Mouse (Mus musculus): Measurements from ENCODE around the gene Maco1. TPM values are rescaled to one million over a fixed set of nuclear protein-coding genes. Genes with fewer than 3 reads are reported as not detected.
A peak's percentile ranks its signal among the peaks of the same experiment; 100 is the strongest.

Gene Maco1
- 47.2 and 49.3 TPM in 2 replicates for polyA plus RNA-seq (2014; fragmentation: Nextera tagmentation; extraction: Ambion mirVana)

GRCm38 (mm10) chr4:134853259-134853636 lies at the start of gene Maco1:
TSS of gene Maco1 (minus strand) at chr4:134853345.
- ATAC-seq (ENCODE audit: insufficient read depth, low FRiP score, low TSS enrichment) (peak; percentile 97), DNase-seq (ENCODE audit: low spot score) (peak; percentile 98)
- peak within 1 kb of the TSS; percentile 94 for H3K27ac ChIP-seq (ENCODE audit: low read depth, low read length)
- no peaks in the 10 kb centered on the region for H3K36me3 ChIP-seq (ENCODE audit: control insufficient read depth, insufficient read depth, low read length)
- H3K9ac ChIP-seq (ENCODE audit: low read length), result peak within 1 kb of the TSS; percentile 98
- 0 out of 2 replicates have a peak, but pooled peaks cover 4% of the 10 kb centered on the region for H3K27me3 ChIP-seq (ENCODE audit: control insufficient read depth, insufficient read depth, low read length)
- peak within 1 kb of the TSS; percentile 75 for H3K4me2 ChIP-seq (ENCODE audit: low read depth)
- 1% methylated on average over 29 of the region's 38 CpGs for WGBS
- no peaks in the 10 kb centered on the region for H3K9me3 ChIP-seq (ENCODE audit: control insufficient read depth, low read length)
- H3K4me3 ChIP-seq (ENCODE audit: low read depth, low read length), result peak within 1 kb of the TSS; percentile 99
- H3K4me1 ChIP-seq (ENCODE audit: control insufficient read depth, insufficient read depth, low read length), result peaks cover 12% of the 10 kb centered on the region

- Histone ChIP-seq H3K9me3 (ENCODE audit: control insufficient read depth, low read length) (no peaks in the 10 kb centered on the region), H3K27ac (ENCODE audit: low read depth, low read length) (no peak overlapping the region), H3K4me2 (ENCODE audit: low read depth) (no peak overlapping the region), H3K4me1 (ENCODE audit: control insufficient read depth, insufficient read depth, low read length) (no peaks in the 10 kb centered on the region), H3K36me3 (ENCODE audit: control insufficient read depth, insufficient read depth, low read length) (peaks cover 25% of the 10 kb centered on the region), H3K4me3 (ENCODE audit: low read depth, low read length) (no peak overlapping the region), H3K27me3 (ENCODE audit: control insufficient read depth, insufficient read depth, low read length) (no peaks in the 10 kb centered on the region), H3K9ac (ENCODE audit: low read length) (no peak overlapping the region)
- ATAC-seq (ENCODE audit: insufficient read depth, low FRiP score, low TSS enrichment) (no peak), DNase-seq (ENCODE audit: low spot score) (no peak)
- WGBS, result 92% methylated on average over 8 of the region's 8 CpGs
These were observed 48.0 kb upstream of the Maco1 start for GRCm38 (mm10) chr4:134901126-134901525.

- H3K36me3 ChIP-seq (ENCODE audit: control insufficient read depth, insufficient read depth, low read length), result peaks cover 15% of the 10 kb centered on the region
- ATAC-seq (ENCODE audit: insufficient read depth, low FRiP score, low TSS enrichment), result no peak
- no peak overlapping the region for H3K27ac ChIP-seq (ENCODE audit: low read depth, low read length)
- no peak for DNase-seq (ENCODE audit: low spot score)
- H3K27me3 ChIP-seq (ENCODE audit: control insufficient read depth, insufficient read depth, low read length), result no peaks in the 10 kb centered on the region
- H3K4me3 ChIP-seq (ENCODE audit: low read depth, low read length), result no peak overlapping the region
- H3K9me3 ChIP-seq (ENCODE audit: control insufficient read depth, low read length), result no peaks in the 10 kb centered on the region
- no peak overlapping the region for H3K4me2 ChIP-seq (ENCODE audit: low read depth)
- no peak overlapping the region for H3K9ac ChIP-seq (ENCODE audit: low read length)
- WGBS, result 92% methylated on average over 6 of the region's 6 CpGs
- no peaks in the 10 kb centered on the region for H3K4me1 ChIP-seq (ENCODE audit: control insufficient read depth, insufficient read depth, low read length)
These were observed 44.1 kb upstream of the Maco1 start for GRCm38 (mm10) chr4:134897256-134897655.

GRCm38 (mm10) chr4:134892096-134892495 lies 39.0 kb upstream of the Maco1 start:
- no peak for DNase-seq (ENCODE audit: low spot score)
- Histone ChIP-seq H3K27ac (ENCODE audit: low read depth, low read length) (no peak overlapping the region), H3K4me1 (ENCODE audit: control insufficient read depth, insufficient read depth, low read length) (no peaks in the 10 kb centered on the region), H3K4me2 (ENCODE audit: low read depth) (no peak overlapping the region), H3K9me3 (ENCODE audit: control insufficient read depth, low read length) (no peaks in the 10 kb centered on the region), H3K4me3 (ENCODE audit: low read depth, low read length) (no peak overlapping the region), H3K27me3 (ENCODE audit: control insufficient read depth, insufficient read depth, low read length) (no peaks in the 10 kb centered on the region), H3K36me3 (ENCODE audit: control insufficient read depth, insufficient read depth, low read length) (peaks cover 4% of the 10 kb centered on the region), H3K9ac (ENCODE audit: low read length) (no peak overlapping the region)
- 83% methylated on average over 6 of the region's 6 CpGs for WGBS
- no peak for ATAC-seq (ENCODE audit: insufficient read depth, low FRiP score, low TSS enrichment)

- Histone ChIP-seq H3K27me3 (ENCODE audit: control insufficient read depth, insufficient read depth, low read length) (no peaks in the 10 kb centered on the region), H3K9me3 (ENCODE audit: control insufficient read depth, low read length) (no peaks in the 10 kb centered on the region), H3K4me2 (ENCODE audit: low read depth) (no peak overlapping the region), H3K36me3 (ENCODE audit: control insufficient read depth, insufficient read depth, low read length) (no peaks in the 10 kb centered on the region), H3K4me3 (ENCODE audit: low read depth, low read length) (no peak overlapping the region), H3K27ac (ENCODE audit: low read depth, low read length) (no peak overlapping the region), H3K4me1 (ENCODE audit: control insufficient read depth, insufficient read depth, low read length) (0 out of 2 replicates have a peak, but pooled peaks cover 4% of the 10 kb centered on the region), H3K9ac (ENCODE audit: low read length) (no peak overlapping the region)
- DNase-seq (ENCODE audit: low spot score) (no peak), ATAC-seq (ENCODE audit: insufficient read depth, low FRiP score, low TSS enrichment) (no peak)
- 91% methylated on average over 4 of the region's 4 CpGs for WGBS
These were observed 31.2 kb upstream of the Maco1 start for GRCm38 (mm10) chr4:134884364-134884763.

- 0 out of 2 replicates have a peak, but pooled peaks cover 5% of the 10 kb centered on the region for H3K4me1 ChIP-seq (ENCODE audit: control insufficient read depth, insufficient read depth, low read length)
- DNase-seq (ENCODE audit: low spot score) (no peak), ATAC-seq (ENCODE audit: insufficient read depth, low FRiP score, low TSS enrichment) (no peak)
- H3K9ac ChIP-seq (ENCODE audit: low read length), result no peak overlapping the region
- WGBS, result 87% methylated on average over 10 of the region's 10 CpGs
- no peaks in the 10 kb centered on the region for H3K9me3 ChIP-seq (ENCODE audit: control insufficient read depth, low read length)
- no peak overlapping the region for H3K4me3 ChIP-seq (ENCODE audit: low read depth, low read length)
- H3K27me3 ChIP-seq (ENCODE audit: control insufficient read depth, insufficient read depth, low read length), result no peaks in the 10 kb centered on the region
- H3K36me3 ChIP-seq (ENCODE audit: control insufficient read depth, insufficient read depth, low read length), result no peaks in the 10 kb centered on the region
- H3K4me2 ChIP-seq (ENCODE audit: low read depth), result no peak overlapping the region
- H3K27ac ChIP-seq (ENCODE audit: low read depth, low read length), result no peak overlapping the region
These were observed 30.7 kb upstream of the Maco1 start for GRCm38 (mm10) chr4:134883808-134884207.

- H3K4me2 ChIP-seq (ENCODE audit: low read depth), result no peak overlapping the region
- H3K9ac ChIP-seq (ENCODE audit: low read length), result no peak overlapping the region
- H3K4me1 ChIP-seq (ENCODE audit: control insufficient read depth, insufficient read depth, low read length), result 0 out of 2 replicates have a peak, but pooled peaks cover 5% of the 10 kb centered on the region
- H3K27me3 ChIP-seq (ENCODE audit: control insufficient read depth, insufficient read depth, low read length), result no peaks in the 10 kb centered on the region
- no peaks in the 10 kb centered on the region for H3K9me3 ChIP-seq (ENCODE audit: control insufficient read depth, low read length)
- no peak overlapping the region for H3K27ac ChIP-seq (ENCODE audit: low read depth, low read length)
- ATAC-seq (ENCODE audit: insufficient read depth, low FRiP score, low TSS enrichment) (no peak), DNase-seq (ENCODE audit: low spot score) (peak; percentile 40)
- no peak overlapping the region for H3K4me3 ChIP-seq (ENCODE audit: low read depth, low read length)
- no peaks in the 10 kb centered on the region for H3K36me3 ChIP-seq (ENCODE audit: control insufficient read depth, insufficient read depth, low read length)
- WGBS, result 33% methylated on average over 7 of the region's 7 CpGs
These were observed 30.1 kb upstream of the Maco1 start for GRCm38 (mm10) chr4:134883266-134883665.

- Histone ChIP-seq H3K4me3 (ENCODE audit: low read depth, low read length) (no peak overlapping the region; the same call in 1 of the 2 replicates), H3K36me3 (ENCODE audit: control insufficient read depth, insufficient read depth, low read length) (no peaks in the 10 kb centered on the region), H3K27me3 (ENCODE audit: control insufficient read depth, insufficient read depth, low read length) (no peaks in the 10 kb centered on the region), H3K4me2 (ENCODE audit: low read depth) (peak overlapping the region; percentile 44; the same call in 1 of the 2 replicates), H3K9me3 (ENCODE audit: control insufficient read depth, low read length) (no peaks in the 10 kb centered on the region), H3K9ac (ENCODE audit: low read length) (peak overlapping the region; percentile 26; the same call in 1 of the 2 replicates), H3K4me1 (ENCODE audit: control insufficient read depth, insufficient read depth, low read length) (0 out of 2 replicates have a peak, but pooled peaks cover 5% of the 10 kb centered on the region), H3K27ac (ENCODE audit: low read depth, low read length) (no peak overlapping the region)
- ATAC-seq (ENCODE audit: insufficient read depth, low FRiP score, low TSS enrichment), result no peak
- no peak for DNase-seq (ENCODE audit: low spot score)
- WGBS, result 38% methylated on average over 6 of the region's 6 CpGs
These were observed 26.9 kb upstream of the Maco1 start for GRCm38 (mm10) chr4:134880041-134880440.

GRCm38 (mm10) chr4:134879410-134879981 lies 26.4 kb upstream of the Maco1 start:
- H3K27ac ChIP-seq (ENCODE audit: low read depth, low read length), result no peak overlapping the region
- peak; percentile 82 for DNase-seq (ENCODE audit: low spot score)
- peak overlapping the region; percentile 25 for H3K4me3 ChIP-seq (ENCODE audit: low read depth, low read length)
- no peaks in the 10 kb centered on the region for H3K9me3 ChIP-seq (ENCODE audit: control insufficient read depth, low read length)
- H3K36me3 ChIP-seq (ENCODE audit: control insufficient read depth, insufficient read depth, low read length), result no peaks in the 10 kb centered on the region
- 1% methylated on average over 17 of the region's 17 CpGs for WGBS
- peak overlapping the region; percentile 26; the same call in 1 of the 2 replicates for H3K9ac ChIP-seq (ENCODE audit: low read length)
- no peaks in the 10 kb centered on the region for H3K27me3 ChIP-seq (ENCODE audit: control insufficient read depth, insufficient read depth, low read length)
- 0 out of 2 replicates have a peak, but pooled peaks cover 5% of the 10 kb centered on the region for H3K4me1 ChIP-seq (ENCODE audit: control insufficient read depth, insufficient read depth, low read length)
- H3K4me2 ChIP-seq (ENCODE audit: low read depth), result peak overlapping the region; percentile 44
- no peak for ATAC-seq (ENCODE audit: insufficient read depth, low FRiP score, low TSS enrichment)
